Mouse (Mus musculus): ENCODE data around the gene Tspyl2.
A peak's percentile ranks its signal among the peaks of the same experiment; 100 is the strongest.
"Not testable (repeated sequence)": the region's sequence is repeated elsewhere in the genome, so short reads cannot be mapped to it uniquely, and the experiment has no call there.

Tspyl2 gene

GRCm38 (mm10) chrX:152342358-152342901 is at the start of gene Tspyl2:
Gene Tspyl2, minus strand, starts transcription at chrX:152342425.
- DNase-seq = peak; percentile 80 to 87

GRCm38 (mm10) chrX:152368397-152369273 is 26.4 kb upstream of the Tspyl2 start, which contains the start of gene Gpr173:
Gene Gpr173, minus strand, starts transcription at chrX:152368704.
- DNase-seq = no peak

GRCm38 (mm10) chrX:152368054-152368396 is 25.8 kb upstream of the Tspyl2 start:
- no peak for DNase-seq

DNA sequence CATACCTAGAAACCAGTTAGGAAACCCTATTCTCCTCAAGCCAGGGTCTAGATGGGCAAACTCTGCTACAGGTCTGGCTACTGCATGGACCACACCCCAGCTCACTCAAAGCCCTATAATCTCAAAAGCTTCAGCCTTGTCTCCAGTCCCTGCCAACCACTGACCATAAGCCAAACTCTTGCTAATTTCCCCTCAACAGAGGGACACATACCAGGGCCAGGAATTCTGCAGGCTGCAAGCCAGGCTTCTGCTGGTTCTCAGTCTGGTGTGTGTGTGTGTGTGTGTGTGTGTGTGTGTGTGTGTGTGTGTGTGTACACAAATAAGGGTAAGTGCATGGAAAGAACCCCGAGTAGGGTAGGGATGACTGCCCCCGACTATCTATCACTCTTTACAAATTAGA is 24.2 kb upstream of the Tspyl2 start:
- DNase-seq = no peak

GRCm38 (mm10) chrX:152352553-152353153 is 10.4 kb upstream of the Tspyl2 start:
- DNase-seq = no peak

- no peak for DNase-seq
Measured at GRCm38 (mm10) chrX:152347041-152347440, 4.8 kb upstream of the Tspyl2 start.

GRCm38 (mm10) chrX:152346587-152346986 is 4.4 kb upstream of the Tspyl2 start:
- DNase-seq = no peak

- DNase-seq = no peak
Measured at GRCm38 (mm10) chrX:152342903-152343302, 678 bp upstream of the Tspyl2 start.

DNA sequence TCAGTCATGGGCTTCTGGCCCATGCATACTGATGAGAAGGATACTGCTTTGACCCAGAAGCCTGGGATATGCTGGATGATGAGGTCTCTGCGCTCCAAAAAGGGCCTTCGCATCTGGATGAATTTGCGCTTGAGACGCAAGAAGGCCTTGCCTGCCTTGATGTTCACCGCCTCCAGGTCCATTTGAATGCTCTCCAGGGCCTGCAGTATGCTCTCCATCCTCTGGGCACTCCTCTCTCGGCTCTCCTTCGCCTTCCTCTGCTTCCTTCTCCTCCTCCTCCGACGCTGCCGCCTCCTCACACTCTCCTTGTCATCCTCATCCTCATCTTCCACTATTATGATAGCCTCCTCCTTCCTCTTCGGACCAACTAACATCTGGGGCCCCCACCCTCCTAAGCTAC is 729 bp downstream of the Tspyl2 start:
- no peak for DNase-seq

GRCm38 (mm10) chrX:152336546-152337332 is 5.5 kb downstream of the Tspyl2 start:
- peak; percentile 68 for DNase-seq

GRCm38 (mm10) chrX:152336123-152336522 is 6.1 kb downstream of the Tspyl2 start:
- not testable (repeated sequence) for DNase-seq

- DNase-seq = not testable (repeated sequence)
Measured at GRCm38 (mm10) chrX:152329400-152329799, 12.8 kb downstream of the Tspyl2 start.

GRCm38 (mm10) chrX:152327689-152328052 is 14.6 kb downstream of the Tspyl2 start:
- no peak for DNase-seq

- peak; percentile 40 to 50 for DNase-seq
Measured at GRCm38 (mm10) chrX:152326996-152327688, 15.1 kb downstream of the Tspyl2 start, which contains the start of gene Kantr. Gene Kantr, minus strand, starts transcription at chrX:152327495.

DNA sequence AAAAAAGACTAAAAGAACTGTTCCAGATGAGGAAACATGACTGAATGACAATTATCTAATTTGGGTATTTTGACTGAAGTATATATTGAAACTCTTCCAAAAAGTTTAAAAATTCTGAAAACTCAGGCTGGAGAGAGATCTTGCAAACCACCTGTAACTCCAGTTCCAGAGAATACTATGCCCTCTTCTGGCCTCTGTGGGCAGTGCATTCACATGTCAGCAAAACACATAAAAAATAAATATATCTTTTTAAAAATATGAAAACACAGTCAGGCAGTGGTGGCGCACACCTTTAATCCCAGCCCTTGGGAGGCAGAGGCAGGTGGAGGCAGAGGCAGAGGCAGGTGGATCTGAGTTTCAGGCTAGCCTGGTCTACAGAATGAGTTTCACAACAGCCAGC is 18.6 kb downstream of the Tspyl2 start:
- no peak for DNase-seq

DNA sequence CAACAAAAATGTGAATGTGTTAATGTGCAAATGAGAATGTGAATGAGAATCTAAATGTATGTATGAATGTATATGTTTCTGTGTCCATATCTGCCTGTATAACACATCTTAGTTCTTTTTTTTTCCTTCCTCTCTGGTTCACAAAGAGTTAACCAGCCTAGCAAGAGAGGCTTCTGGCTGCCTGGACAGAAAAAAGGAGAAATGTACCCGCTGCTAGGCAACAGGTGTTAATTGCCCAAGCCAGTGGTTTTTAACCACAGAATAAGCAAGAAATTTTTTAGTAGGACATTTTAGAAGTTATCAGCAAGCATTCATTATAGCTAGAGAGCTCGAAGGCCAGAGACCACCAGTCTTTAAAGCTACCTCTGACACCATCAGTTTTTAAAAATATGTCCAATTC is 19.4 kb downstream of the Tspyl2 start:
- DNase-seq = no peak

GRCm38 (mm10) chrX:152320535-152320934 is 21.7 kb downstream of the Tspyl2 start:
- DNase-seq = no peak

DNA sequence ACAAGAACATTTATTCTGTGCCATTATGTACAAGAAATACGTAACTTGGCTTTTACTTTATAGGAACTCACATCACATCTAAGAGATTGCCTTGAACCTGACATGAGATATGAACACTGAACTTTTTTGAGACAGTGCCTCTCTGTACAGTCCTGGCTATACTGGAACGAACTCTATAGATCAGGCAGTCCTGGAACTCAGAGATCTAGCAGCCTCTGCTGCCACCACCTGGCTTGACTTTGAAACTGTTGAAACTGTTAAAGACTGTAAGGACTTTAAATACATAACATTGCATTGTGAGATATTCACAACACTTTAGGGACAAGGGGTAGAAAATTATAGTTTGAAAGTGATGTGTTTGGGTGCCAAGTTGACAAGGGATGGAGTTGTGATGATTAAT is 34.3 kb downstream of the Tspyl2 start:
- DNase-seq = peak in 1 of 2 experiments; percentile 8

DNA sequence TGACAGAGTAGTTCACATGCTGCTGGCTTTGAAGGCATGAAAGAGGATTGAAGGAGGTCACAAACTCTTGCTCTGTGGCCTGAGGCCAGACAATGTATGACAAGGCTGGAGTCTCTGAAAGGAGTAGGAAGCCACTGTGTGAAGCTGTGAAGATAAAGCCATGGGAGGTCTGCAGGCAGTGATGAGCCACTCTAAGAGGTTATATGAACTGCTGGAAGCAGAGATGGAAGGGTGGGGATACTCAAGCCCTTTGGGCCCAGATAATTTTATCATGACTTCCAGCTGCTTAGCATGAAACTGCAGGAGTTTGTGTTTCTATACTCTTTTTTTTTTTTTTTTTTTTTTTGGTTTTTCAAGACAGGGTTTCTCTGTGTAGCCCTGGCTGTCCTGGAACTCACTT is 34.9 kb downstream of the Tspyl2 start:
- no peak for DNase-seq

DNA sequence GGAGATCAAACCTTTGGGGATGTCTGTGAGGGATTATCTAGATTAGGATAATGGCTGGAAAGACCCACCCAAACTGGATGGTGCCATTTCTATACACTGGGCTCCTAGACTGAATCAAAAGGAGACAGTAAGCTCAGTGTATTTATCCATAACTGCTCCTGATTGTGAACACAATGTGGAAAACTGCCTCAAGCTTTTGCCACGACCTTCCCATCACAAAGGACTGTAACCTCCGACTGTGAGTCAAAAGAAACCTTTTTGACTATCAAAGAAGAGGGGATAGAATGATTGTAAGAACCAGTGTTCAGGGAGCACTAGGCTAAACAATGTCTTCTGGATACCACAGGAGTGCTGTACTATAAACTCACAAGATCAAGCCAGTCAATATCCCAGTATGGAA is 36.0 kb downstream of the Tspyl2 start:
- DNase-seq = no peak

- DNase-seq = not testable (repeated sequence)
Measured at GRCm38 (mm10) chrX:152287026-152287425, 55.2 kb downstream of the Tspyl2 start.

Data from spleen, adult 18-20 months (tissue).